Mouse (Mus musculus) spleen, adult 2 months (tissue): ENCODE data around the gene Olfr1222.

ENCODE experiments used
- CTCF ChIP-seq: fragments of 200-500 bp; IDR thresholded peaks from 2 replicates; pipeline ENCODE4 v1.5.1; 2011; ENCODE audit warnings: mild to moderate bottlenecking, inconsistent platforms; ENCODE audit not compliant: insufficient read depth, insufficient read length, insufficient replicate concordance; ENCODE audit errors: extremely low read depth
- POLR2A ChIP-seq: fragments of 200-500 bp; IDR thresholded peaks from 2 replicates; pipeline ENCODE4 v1.6.1; 2011; ENCODE audit warnings: low read depth, low read length, inconsistent platforms

GRCm38 (mm10) chr2:89106735-89107134, 26.1 kb downstream of the Olfr1222 start, which contains the start of gene Olfr1220:
- TF ChIP-seq CTCF (no peak), POLR2A (no peak)
